Mouse (Mus musculus): ENCODE measurements around the gene Cda. TPM values are rescaled to one million over a fixed set of nuclear protein-coding genes. Genes with fewer than 3 reads are reported as not detected.
A peak's percentile ranks its signal among the peaks of the same experiment; 100 is the strongest.

The Cda gene
- total and polyA plus RNA-seq, 3 experiments = 12.4 to 26.1 TPM; not detected in 1

DNA sequence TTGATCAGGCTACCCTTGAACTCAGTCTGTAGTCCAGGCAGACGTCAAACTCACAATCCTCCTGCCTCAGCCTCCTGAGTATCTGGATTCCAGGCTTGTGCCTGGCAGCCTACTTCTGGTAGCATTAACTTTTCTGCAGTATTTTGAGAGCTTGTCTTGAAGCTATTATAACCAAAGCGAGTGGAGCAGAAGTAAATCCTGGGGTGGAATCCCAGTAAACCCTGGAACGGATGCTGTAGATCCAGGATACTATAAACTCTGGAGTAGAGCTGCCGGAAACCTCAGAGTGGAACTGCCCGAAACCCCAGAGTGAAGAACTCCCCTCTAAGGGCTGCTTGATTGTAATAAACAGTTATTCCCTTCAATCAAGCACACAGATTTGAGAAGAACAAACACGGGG lies 9.7 kb upstream of the Cda start:
- H3K27ac ChIP-seq (ENCODE audit: control insufficient read depth, low read depth, low read length) = no peak overlapping the region
- H3K4me3 ChIP-seq (ENCODE audit: control insufficient read depth in 1 of 2, insufficient read depth in 1 of 2, low read depth in 2 of 2, low read length in 2 of 2) = no peak overlapping the region
- H3K4me1 ChIP-seq (ENCODE audit: control insufficient read depth in 1 of 2, insufficient read depth in 2 of 2, low read length in 2 of 2) = peaks cover 0 to 4% of the 10 kb centered on the region in 2 experiments; a peak in 1 of 4 replicates
- no peak for TF ChIP-seq GABPA (IDR thresholded peaks at IDR 0.05; ENCODE audit: low read depth, low read length)
- no peak for TF ChIP-seq BHLHE40 (IDR thresholded peaks at IDR 0.05; ENCODE audit: borderline replicate concordance, low read depth, low read length)
- TF ChIP-seq CHD1 (IDR thresholded peaks at IDR 0.05; ENCODE audit: low read depth, low read length) = no peak
- TF ChIP-seq TCF12 (IDR thresholded peaks at IDR 0.05; ENCODE audit: low read depth, low read length) = no peak
- TF ChIP-seq MEF2A (IDR thresholded peaks at IDR 0.05; ENCODE audit: extremely low read depth, insufficient replicate concordance, low read depth, low read length, poor library complexity, severe bottlenecking) = no peak
- no peak for TF ChIP-seq RAD21 (IDR thresholded peaks at IDR 0.05; ENCODE audit: low read depth, low read length)
- no peak for TF ChIP-seq EP300 (IDR thresholded peaks at IDR 0.05; ENCODE audit: low read depth in 1 of 2, low read length in 2 of 2)
- TF ChIP-seq POLR2A (IDR thresholded peaks at IDR 0.05; ENCODE audit: control insufficient read depth in 1 of 2, insufficient read depth in 1 of 2, low read depth in 1 of 2, low read length in 2 of 2, poor library complexity in 1 of 2) = no peak
- no peak for TF ChIP-seq SMC3 (IDR thresholded peaks at IDR 0.05; ENCODE audit: low read depth, low read length)
- no peak for TF ChIP-seq POLR2AphosphoS5 (IDR thresholded peaks at IDR 0.05; ENCODE audit: borderline replicate concordance, low read depth, low read length)
- TF ChIP-seq MAX (IDR thresholded peaks at IDR 0.05; ENCODE audit: low read length) = no peak
- no peak for TF ChIP-seq E2F4 (IDR thresholded peaks at IDR 0.05; ENCODE audit: borderline replicate concordance, low read depth, low read length)
- no peak for TF ChIP-seq ZMIZ1 (IDR thresholded peaks at IDR 0.05; ENCODE audit: low read depth, low read length)
- TF ChIP-seq ZKSCAN1 (IDR thresholded peaks at IDR 0.05; ENCODE audit: low read depth, low read length) = no peak
- no peak for TF ChIP-seq ETS1 (IDR thresholded peaks at IDR 0.05; ENCODE audit: low read depth, low read length)
- no peak for TF ChIP-seq MYB (IDR thresholded peaks at IDR 0.05; ENCODE audit: low read depth, low read length)
- no peak for TF ChIP-seq NELFE (IDR thresholded peaks at IDR 0.05; ENCODE audit: low read depth, low read length)
- no peak for TF ChIP-seq KAT2A (conservative IDR thresholded peaks at IDR 0.05; ENCODE audit: low read depth, low read length)
- no peak for TF ChIP-seq UBTF (IDR thresholded peaks at IDR 0.05; ENCODE audit: borderline replicate concordance, insufficient read depth, low read depth, low read length)
- TF ChIP-seq TAL1 (IDR thresholded peaks at IDR 0.05; ENCODE audit: low read length) = no peak
- no peaks in the 10 kb centered on the region for H3K79me2 ChIP-seq (ENCODE audit: control insufficient read depth, insufficient read depth, low read length, poor library complexity)
- DNase-seq (ENCODE audit: low read depth, low spot score) = peak; percentile 50
- H3K36me3 ChIP-seq (ENCODE audit: control insufficient read depth in 1 of 2, insufficient read depth in 2 of 2, low read length in 2 of 2) = no peaks in the 10 kb centered on the region
- H3K9ac ChIP-seq (ENCODE audit: control insufficient read depth, low read depth, low read length, poor library complexity, severe bottlenecking) = no peak overlapping the region
- no peaks in the 10 kb centered on the region for H3K9me3 ChIP-seq (replicated peaks; ENCODE audit: insufficient read depth, low read length)
- H3K27me3 ChIP-seq (ENCODE audit: control insufficient read depth in 1 of 2, insufficient read depth in 2 of 2, low read length in 2 of 2) = no peaks in the 10 kb centered on the region

DNA sequence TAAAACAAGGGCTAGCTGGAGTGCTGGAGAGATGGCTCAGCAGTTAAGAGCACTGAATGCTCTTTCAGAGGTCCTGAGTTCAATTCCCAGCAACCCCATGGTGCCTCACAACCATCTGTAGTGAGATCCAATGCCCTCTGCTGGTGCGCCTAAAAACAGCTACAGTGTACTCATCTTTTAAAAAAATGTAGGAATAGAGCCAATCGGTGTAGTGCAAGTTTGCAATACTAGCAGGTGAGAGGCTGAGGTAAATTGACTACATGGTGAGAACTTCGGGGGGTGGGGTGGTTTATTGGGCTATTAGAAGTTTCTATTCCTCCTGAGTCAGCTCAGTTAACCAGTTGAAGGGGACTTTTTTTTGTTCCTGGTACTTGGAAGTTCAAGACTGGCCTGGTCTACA lies 7.3 kb upstream of the Cda start:
- H3K9me3 ChIP-seq (replicated peaks; ENCODE audit: insufficient read depth, low read length) = no peaks in the 10 kb centered on the region
- H3K36me3 ChIP-seq (ENCODE audit: control insufficient read depth in 1 of 2, insufficient read depth in 2 of 2, low read length in 2 of 2) = no peaks in the 10 kb centered on the region
- H3K4me3 ChIP-seq (ENCODE audit: control insufficient read depth in 1 of 2, insufficient read depth in 1 of 2, low read depth in 2 of 2, low read length in 2 of 2) = no peak overlapping the region
- peaks cover 0 to 4% of the 10 kb centered on the region in 2 experiments; a peak in 1 of 4 replicates for H3K4me1 ChIP-seq (ENCODE audit: control insufficient read depth in 1 of 2, insufficient read depth in 2 of 2, low read length in 2 of 2)
- H3K27ac ChIP-seq (ENCODE audit: control insufficient read depth, low read depth, low read length) = no peak overlapping the region
- no peaks in the 10 kb centered on the region for H3K79me2 ChIP-seq (ENCODE audit: control insufficient read depth, insufficient read depth, low read length, poor library complexity)
- DNase-seq (ENCODE audit: low read depth, low spot score) = peak; percentile 32
- no peaks in the 10 kb centered on the region for H3K27me3 ChIP-seq (ENCODE audit: control insufficient read depth in 1 of 2, insufficient read depth in 2 of 2, low read length in 2 of 2)
- H3K9ac ChIP-seq (ENCODE audit: control insufficient read depth, low read depth, low read length, poor library complexity, severe bottlenecking) = no peak overlapping the region
- TF ChIP-seq MXI1 (IDR thresholded peaks at IDR 0.05; ENCODE audit: low read depth, low read length) (no peak), POLR2A (IDR thresholded peaks at IDR 0.05; ENCODE audit: control insufficient read depth in 1 of 2, insufficient read depth in 1 of 2, low read depth in 1 of 2, low read length in 2 of 2, poor library complexity in 1 of 2) (no peak), TAL1 (IDR thresholded peaks at IDR 0.05; ENCODE audit: low read length) (no peak), BHLHE40 (IDR thresholded peaks at IDR 0.05; ENCODE audit: borderline replicate concordance, low read depth, low read length) (no peak), ZNF384 (IDR thresholded peaks at IDR 0.05; ENCODE audit: low read depth, low read length) (peak; percentile 49; the same call in 1 of the 2 replicates), RAD21 (IDR thresholded peaks at IDR 0.05; ENCODE audit: low read depth, low read length) (peak; percentile 0; the same call in 1 of the 2 replicates), MAFK (IDR thresholded peaks at IDR 0.05; ENCODE audit: borderline replicate concordance, low read depth, low read length) (no peak), USF2 (IDR thresholded peaks at IDR 0.05; ENCODE audit: borderline replicate concordance in 1 of 2, insufficient read depth in 1 of 2, low read depth in 1 of 2, low read length in 2 of 2) (no peak), MYB (IDR thresholded peaks at IDR 0.05; ENCODE audit: low read depth, low read length) (no peak), ELF1 (IDR thresholded peaks at IDR 0.05; ENCODE audit: low read depth, low read length) (no peak), CTCF (IDR thresholded peaks at IDR 0.05 in 2 of 3, conservative IDR thresholded peaks at IDR 0.05 in 1 of 3; ENCODE audit: control insufficient read depth in 1 of 3, insufficient read depth in 1 of 3, low read depth in 2 of 3, low read length in 3 of 3, poor library complexity in 1 of 3, severe bottlenecking in 1 of 3) (peak in 2 of 3 experiments; percentile 15 to 32; a peak in 3 of 6 replicates), ZMIZ1 (IDR thresholded peaks at IDR 0.05; ENCODE audit: low read depth, low read length) (no peak), MEF2A (IDR thresholded peaks at IDR 0.05; ENCODE audit: extremely low read depth, insufficient replicate concordance, low read depth, low read length, poor library complexity, severe bottlenecking) (no peak), GATA1 (IDR thresholded peaks at IDR 0.05; ENCODE audit: low read depth, low read length) (no peak), E2F4 (IDR thresholded peaks at IDR 0.05; ENCODE audit: borderline replicate concordance, low read depth, low read length) (no peak), MAZ (IDR thresholded peaks at IDR 0.05; ENCODE audit: low read depth, low read length) (no peak), NELFE (IDR thresholded peaks at IDR 0.05; ENCODE audit: low read depth, low read length) (no peak), SMC3 (IDR thresholded peaks at IDR 0.05; ENCODE audit: low read depth, low read length) (peak; percentile 35)

Measured in MEL (cell line).